Mouse (Mus musculus) ZHBTc4 (cell line): ENCODE results near the gene Zfp408.
"Not testable (repeated sequence)": the region's sequence is repeated elsewhere in the genome, so short reads cannot be mapped to it uniquely, and the experiment has no call there.

ENCODE experiments used
- DNase-seq: peaks from one replicate; pipeline ENCODE4 v3.0.0-alpha.2; 2011; ENCODE audit warnings: low read depth, low spot score

The Zfp408 gene

DNA sequence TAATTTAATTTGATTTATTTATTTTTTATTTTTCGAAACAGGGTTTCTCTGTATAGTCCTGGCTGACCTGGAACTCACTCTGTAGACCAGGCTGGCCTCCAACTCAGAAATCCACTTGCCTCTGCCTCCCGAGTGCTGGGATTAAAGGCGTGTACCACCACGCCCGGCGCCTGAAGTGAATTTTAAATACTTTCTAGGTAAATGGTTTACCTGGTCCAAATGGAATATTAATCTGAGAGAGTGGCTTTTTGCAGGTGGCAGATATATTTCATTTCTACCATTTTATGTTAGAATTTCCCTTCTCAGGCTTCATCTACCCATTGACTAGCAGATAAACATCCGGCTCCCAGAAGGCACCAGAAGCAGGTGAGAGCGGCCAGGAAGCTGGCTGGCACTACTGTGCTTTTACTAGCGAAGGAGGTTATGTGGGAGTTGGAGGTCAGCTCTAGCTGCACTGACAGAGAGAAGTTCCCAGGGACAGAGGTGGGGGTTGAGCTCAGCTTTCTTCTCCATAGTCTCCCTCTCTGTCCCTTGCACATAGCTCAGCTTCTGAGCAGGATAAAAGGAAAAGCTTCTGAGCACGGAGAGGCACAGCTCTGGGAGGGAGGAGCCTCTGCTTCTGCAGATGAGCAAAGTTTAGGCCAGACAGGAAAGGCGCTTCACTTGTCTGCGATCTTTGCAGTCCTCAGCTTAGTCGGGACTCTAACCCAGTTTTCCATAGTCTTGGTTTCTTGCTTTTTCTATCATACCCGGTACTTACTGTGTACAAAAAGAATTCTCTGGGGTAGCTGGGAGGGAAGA, 2.1 kb upstream of the Zfp408 start:
- DNase-seq = no peak

DNA sequence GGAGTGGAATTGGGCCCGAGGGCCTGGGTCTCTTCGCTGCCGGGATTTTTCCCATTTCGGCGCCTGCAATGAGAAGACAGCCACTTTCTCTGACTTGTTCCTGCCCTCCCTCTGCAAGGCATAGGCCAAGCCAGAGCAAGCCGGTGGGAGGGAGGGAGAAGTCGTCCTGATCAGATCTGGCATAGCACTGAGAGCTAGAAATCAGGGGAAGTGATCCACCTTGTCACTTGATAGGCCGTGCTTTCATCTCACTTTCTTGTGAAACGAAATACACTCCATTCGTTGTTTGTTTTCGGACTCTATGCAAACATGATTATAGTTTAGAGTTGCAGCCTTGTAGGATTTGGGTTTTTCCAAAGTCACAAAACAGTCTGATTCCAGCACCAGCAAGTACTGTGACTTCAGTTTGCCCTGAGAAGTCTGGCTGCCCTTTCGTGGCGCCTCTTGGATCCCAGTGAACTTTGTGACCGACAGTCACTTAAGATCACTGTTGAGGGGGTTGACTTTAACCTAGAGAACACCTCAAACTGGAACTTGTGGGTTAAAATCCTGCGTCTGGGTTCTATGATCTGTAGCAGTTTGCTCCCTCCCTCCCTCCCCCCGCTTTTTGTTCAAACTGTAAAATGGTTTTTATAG, 887 bp upstream of the Zfp408 start:
- no peak for DNase-seq

DNA sequence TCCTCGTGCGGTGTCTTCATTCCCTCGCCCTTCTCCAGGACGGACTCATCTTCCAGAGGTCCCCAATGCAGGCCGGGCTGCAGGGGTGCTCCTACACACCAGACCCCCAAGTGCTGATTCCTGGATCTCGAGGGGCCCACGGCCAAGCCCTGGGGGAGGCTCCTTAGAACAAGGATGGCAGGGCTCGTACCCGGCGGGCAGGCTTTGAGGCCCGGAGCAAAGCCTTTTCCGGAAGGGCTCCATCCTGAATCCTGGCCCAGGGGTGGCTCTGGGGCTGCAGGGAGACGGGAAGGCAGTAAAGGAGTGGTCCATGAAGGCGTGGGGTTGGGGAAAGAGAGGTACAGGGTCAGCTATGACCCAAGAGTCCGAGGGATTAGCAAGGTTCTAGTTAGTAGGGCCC, 439 bp downstream of the Zfp408 start:
- no peak for DNase-seq

GRCm38 (mm10) chr2:91646733-91647132, 2.9 kb downstream of the Zfp408 start:
- peak; percentile 92 for DNase-seq

- DNase-seq = no peak
These were observed 3.8 kb downstream of the Zfp408 start for GRCm38 (mm10) chr2:91645811-91646210.

DNA sequence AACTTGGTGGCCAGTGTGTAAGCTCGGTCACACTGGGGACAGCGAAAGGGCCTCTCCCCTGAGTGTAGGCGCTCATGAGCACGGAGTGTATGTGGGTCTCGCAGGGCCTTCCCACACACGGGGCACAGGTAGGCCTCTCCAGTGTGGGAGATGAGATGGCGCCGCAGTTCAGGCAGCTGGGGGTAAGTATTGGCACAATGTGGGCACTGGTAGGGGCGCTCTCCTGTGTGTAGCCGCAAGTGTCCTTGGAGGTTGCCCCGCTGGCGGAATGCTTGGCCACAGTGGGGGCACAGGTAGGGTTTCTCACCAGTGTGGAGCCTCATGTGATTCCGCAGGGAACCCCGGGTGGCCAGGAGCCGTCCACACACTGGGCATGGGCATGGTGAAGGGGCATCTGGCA, 4.2 kb downstream of the Zfp408 start:
- DNase-seq = no peak

DNA sequence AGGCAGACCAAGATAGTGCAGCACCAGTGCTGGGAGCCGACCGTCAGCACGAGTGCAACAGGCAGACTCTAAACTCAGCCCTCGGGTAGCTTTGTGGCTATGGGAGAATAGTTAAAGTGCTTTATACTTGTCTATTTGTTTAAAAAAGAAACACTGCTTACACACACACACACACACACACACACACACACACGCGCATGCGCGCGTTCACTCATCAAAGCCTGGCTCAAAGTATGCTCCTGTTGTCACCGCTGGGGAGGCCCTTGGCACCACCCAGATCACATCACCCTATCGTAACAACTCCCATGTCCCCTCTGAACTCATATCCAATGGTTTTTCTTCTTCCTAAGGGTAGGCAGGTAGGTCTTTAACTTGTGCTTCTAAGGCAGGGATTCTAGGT, 5.6 kb downstream of the Zfp408 start:
- DNase-seq = no peak

- peak; percentile 60 for DNase-seq
These were observed 6.7 kb downstream of the Zfp408 start for GRCm38 (mm10) chr2:91642825-91643415.

- no peak for DNase-seq
These were observed 10.7 kb downstream of the Zfp408 start for GRCm38 (mm10) chr2:91638931-91639330.

- DNase-seq = peak; percentile 75
These were observed 12.8 kb downstream of the Zfp408 start for GRCm38 (mm10) chr2:91636727-91637338.

DNA sequence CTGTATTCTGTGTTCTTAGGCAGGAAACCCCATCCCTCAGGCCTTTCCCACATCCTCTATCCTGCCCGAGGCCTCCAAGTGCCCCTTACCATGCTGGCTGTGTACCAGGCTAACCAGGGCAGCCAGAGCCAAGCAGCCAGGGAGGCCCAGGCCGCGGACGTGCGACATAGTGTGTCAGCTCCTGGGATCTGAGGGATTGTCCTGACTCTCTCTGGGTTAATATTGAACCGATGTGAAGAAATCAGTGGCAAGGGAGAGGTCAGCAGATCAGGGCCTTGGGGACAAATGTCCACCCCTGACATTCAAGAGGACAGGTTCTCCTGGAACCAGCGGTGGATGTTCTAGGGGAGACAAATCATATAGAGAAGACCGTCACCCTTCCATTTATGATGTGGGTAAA, 13.4 kb downstream of the Zfp408 start, which contains the start of gene F2:
Gene F2 (minus strand): TSS at position 186 of the 400 bp plus-strand sequence.
- DNase-seq = no peak

- DNase-seq = no peak
These were observed 14.1 kb downstream of the Zfp408 start for GRCm38 (mm10) chr2:91635486-91635885.

- no peak for DNase-seq
These were observed 14.8 kb downstream of the Zfp408 start for GRCm38 (mm10) chr2:91634841-91635240.

DNA sequence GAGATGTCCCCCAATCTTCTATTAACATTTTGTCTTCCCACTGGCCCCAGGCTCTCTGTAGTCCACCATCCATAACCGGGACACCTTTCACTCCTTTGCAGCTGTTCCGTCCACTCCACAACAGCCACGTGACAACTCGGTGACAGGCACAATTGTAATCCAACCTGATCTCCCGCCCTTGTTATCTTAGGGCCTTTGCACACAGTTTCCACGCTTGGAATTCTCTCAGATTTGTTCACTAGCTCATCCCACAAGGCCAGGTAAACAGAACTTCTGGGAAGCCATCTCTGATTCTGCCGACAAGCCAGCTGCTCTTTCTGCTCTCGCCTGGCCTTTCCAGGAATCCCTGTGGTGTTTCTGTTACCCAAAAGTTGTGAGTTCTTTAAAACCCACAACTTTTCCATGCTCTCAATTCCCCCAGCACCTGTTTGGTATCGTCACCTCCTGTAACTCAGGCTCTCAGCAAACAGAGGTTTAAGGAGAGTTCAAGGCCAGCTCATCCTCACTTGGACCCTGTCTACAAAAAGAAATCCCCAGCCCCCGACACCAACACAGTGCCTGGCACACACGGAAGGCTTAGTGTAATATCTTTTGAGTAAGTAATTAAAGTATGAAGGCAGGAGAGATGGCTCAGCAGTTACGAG, 16.1 kb downstream of the Zfp408 start:
- no peak for DNase-seq

DNA sequence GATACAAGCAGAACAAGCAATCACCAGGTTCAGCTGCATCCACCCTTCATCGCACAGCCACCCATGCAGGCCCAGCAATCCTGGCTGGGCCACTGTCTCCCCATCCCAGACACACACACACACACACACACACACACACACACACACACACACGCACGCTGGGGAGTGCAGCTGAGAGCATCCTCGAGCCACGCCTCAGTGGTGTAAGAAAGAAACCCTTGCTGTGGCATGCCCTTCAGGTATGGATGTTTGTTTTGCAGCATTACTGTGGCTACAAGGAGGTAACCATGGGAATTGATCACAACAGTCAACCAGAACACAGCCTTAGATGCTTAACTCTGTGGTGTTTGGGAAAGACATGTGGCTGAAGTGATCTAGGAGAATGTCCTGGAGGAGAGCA, 17.3 kb downstream of the Zfp408 start:
- no peak for DNase-seq

GRCm38 (mm10) chr2:91631826-91632225, 17.8 kb downstream of the Zfp408 start:
- DNase-seq = no peak

DNA sequence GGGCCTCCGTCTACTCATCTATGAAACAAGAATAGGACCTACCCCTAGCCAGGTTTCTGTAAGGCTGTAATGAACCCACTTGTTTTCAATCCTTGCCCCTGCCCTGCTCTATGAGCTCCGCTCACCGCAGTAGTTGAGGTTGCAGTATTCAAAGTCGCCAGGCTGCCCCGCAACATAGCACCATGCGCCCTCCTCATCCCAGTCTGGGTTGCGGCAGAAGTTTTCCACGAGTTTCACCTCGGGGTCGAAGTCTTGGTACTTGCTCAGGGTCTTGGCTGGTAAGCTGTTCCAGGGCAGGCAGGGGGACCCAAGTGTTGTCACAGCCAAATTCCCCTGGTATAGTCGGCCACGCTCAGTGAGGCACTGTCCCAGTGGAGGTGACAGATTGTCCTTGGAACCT, 19.2 kb downstream of the Zfp408 start:
- no peak for DNase-seq

DNA sequence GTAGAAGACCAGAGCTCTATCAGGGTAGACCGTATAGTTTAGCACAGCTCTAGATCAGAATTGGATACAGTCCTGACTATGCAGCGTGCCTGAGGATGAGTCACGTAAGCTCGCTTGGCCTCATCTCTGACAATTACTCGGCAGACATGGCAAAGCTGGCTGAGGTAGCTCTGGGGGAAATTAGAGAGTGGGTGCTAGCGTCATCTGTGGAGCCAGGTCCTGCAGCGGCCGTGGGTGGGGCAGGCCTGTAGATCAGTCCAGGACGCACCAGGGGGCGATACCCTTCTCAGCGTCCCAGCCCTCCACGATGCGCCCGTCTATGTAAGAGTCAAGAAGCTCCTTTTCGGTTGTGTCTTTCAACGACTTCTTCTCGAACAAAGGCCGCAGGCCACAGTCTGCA, 19.9 kb downstream of the Zfp408 start:
- peak; percentile 63 for DNase-seq

- DNase-seq = no peak
These were observed 21.4 kb downstream of the Zfp408 start for GRCm38 (mm10) chr2:91628171-91628570.

DNA sequence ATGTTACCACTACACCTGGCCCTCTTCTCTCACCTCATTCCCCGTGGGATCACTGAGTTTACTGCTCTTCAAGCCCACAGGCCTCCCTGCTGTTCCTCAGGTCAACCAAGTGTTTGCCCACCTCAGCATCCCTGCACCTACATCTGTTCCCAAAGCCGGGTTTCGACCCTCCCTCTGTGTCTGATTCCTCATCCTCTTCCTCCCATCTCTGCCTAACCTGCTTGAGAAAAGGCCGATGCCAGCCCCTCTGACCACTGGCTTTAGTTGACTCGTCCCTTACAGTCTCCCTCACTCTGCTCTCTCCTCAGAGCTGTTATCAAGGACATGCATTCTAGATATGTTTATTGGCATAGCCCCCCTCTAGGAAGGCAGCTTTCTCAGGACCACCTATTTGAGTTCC, 22.1 kb downstream of the Zfp408 start:
- no peak for DNase-seq

- DNase-seq = not testable (repeated sequence)
These were observed 26.2 kb downstream of the Zfp408 start for GRCm38 (mm10) chr2:91623366-91623765.

GRCm38 (mm10) chr2:91622356-91622755, 27.2 kb downstream of the Zfp408 start:
- DNase-seq = no peak
